ENCODE assay signal across 21 mouse cellular contexts in genomic region chr10:20421299-20421883, GRCm38 (mm10).
DNase-seq lines count a peak whose midpoint lies in the region; ATAC-seq and TF ChIP-seq lines count a peak whose summit lies in the region.
"Had no signal": no experiment of that assay in that cellular context is flagged by ENCODE, and none has a peak within 500 bp of the region (broad histone marks: within the 10 kb centered on the region; RNA-seq: fewer than 3 reads in every experiment).

No protein-coding gene starts in this region.

- H3K9ac ChIP-seq in hindbrain, postnatal 0 days (replicated peaks; ENCODE audit: low read length), result no peak overlapping the region
- H3K9ac ChIP-seq in hindbrain, embryonic 14.5 days, result no peak overlapping the region
- no peak overlapping the region for H3K9ac ChIP-seq in midbrain, embryonic 14.5 days (replicated peaks; ENCODE audit: low read length)
- no peak overlapping the region for H3K9ac ChIP-seq in midbrain, embryonic 13.5 days (replicated peaks)
- H3K9ac ChIP-seq: heart, embryonic 13.5 days; hindbrain, embryonic 13.5 days; intestine, embryonic 15.5 days; limb, embryonic 12.5 days; liver, embryonic 12.5 days had no signal

- H3K27me3 ChIP-seq in hindbrain, postnatal 0 days (ENCODE audit: insufficient read depth, low read length), result no peaks in the 10 kb centered on the region
- H3K27me3 ChIP-seq in hindbrain, embryonic 14.5 days (ENCODE audit: control insufficient read depth, insufficient read depth, low read length), result no peaks in the 10 kb centered on the region
- H3K27me3 ChIP-seq in midbrain, embryonic 14.5 days (ENCODE audit: control insufficient read depth, insufficient read depth, low read length), result no peaks in the 10 kb centered on the region
- H3K27me3 ChIP-seq in midbrain, embryonic 13.5 days, result no peaks in the 10 kb centered on the region
- H3K27me3 ChIP-seq: heart, embryonic 13.5 days; hindbrain, embryonic 13.5 days; intestine, embryonic 15.5 days; limb, embryonic 12.5 days; liver, embryonic 12.5 days had no signal

- 61% methylated on average over 10 of the region's 10 CpGs for WGBS in hindbrain, postnatal 0 days
- WGBS in hindbrain, embryonic 14.5 days, result 78% methylated on average over 10 of the region's 10 CpGs
- WGBS in midbrain, embryonic 14.5 days, result 74% methylated on average over 10 of the region's 10 CpGs
- 80% methylated on average over 10 of the region's 10 CpGs for WGBS in midbrain, embryonic 13.5 days

- H3K4me2 ChIP-seq in hindbrain, postnatal 0 days (ENCODE audit: low read depth, low read length), result no peak overlapping the region
- H3K4me2 ChIP-seq in hindbrain, embryonic 14.5 days (replicated peaks), result no peak overlapping the region
- H3K4me2 ChIP-seq in midbrain, embryonic 14.5 days (ENCODE audit: low read length), result no peak overlapping the region
- H3K4me2 ChIP-seq in midbrain, embryonic 13.5 days (replicated peaks), result no peak overlapping the region
- H3K4me2 ChIP-seq: heart, embryonic 13.5 days; hindbrain, embryonic 13.5 days; intestine, embryonic 15.5 days; limb, embryonic 12.5 days; liver, embryonic 12.5 days had no signal

- no peaks in the 10 kb centered on the region for H3K36me3 ChIP-seq in hindbrain, postnatal 0 days (ENCODE audit: insufficient read depth, low read length)
- no peaks in the 10 kb centered on the region for H3K36me3 ChIP-seq in hindbrain, embryonic 14.5 days (replicated peaks; ENCODE audit: control insufficient read depth, insufficient read depth)
- H3K36me3 ChIP-seq in midbrain, embryonic 14.5 days (ENCODE audit: control insufficient read depth, insufficient read depth, low read length), result no peaks in the 10 kb centered on the region
- no peaks in the 10 kb centered on the region for H3K36me3 ChIP-seq in midbrain, embryonic 13.5 days
- H3K36me3 ChIP-seq: forebrain, embryonic 10.5 days; hindbrain, embryonic 13.5 days; intestine, embryonic 15.5 days; limb, embryonic 12.5 days; liver, embryonic 12.5 days had no signal

- H3K27ac ChIP-seq in hindbrain, postnatal 0 days, result no peak overlapping the region
- H3K27ac ChIP-seq in hindbrain, embryonic 14.5 days, result no peak overlapping the region
- no peak overlapping the region for H3K27ac ChIP-seq in midbrain, embryonic 14.5 days (replicated peaks; ENCODE audit: low read depth, low read length)
- H3K27ac ChIP-seq in midbrain, embryonic 13.5 days, result no peak overlapping the region
- H3K27ac ChIP-seq: forebrain, embryonic 10.5 days; heart, embryonic 13.5 days; hindbrain, embryonic 13.5 days; intestine, embryonic 15.5 days; limb, embryonic 12.5 days; liver, embryonic 12.5 days; macrophage had no signal

- no peak overlapping the region for H3K4me3 ChIP-seq in hindbrain, postnatal 0 days (ENCODE audit: low read length)
- no peak overlapping the region for H3K4me3 ChIP-seq in hindbrain, embryonic 14.5 days (replicated peaks; ENCODE audit: low read length)
- H3K4me3 ChIP-seq in midbrain, embryonic 14.5 days (replicated peaks; ENCODE audit: low read depth, low read length), result no peak overlapping the region
- no peak overlapping the region for H3K4me3 ChIP-seq in midbrain, embryonic 13.5 days (replicated peaks)
- H3K4me3 ChIP-seq: forebrain, embryonic 10.5 days; heart, embryonic 13.5 days; hindbrain, embryonic 13.5 days; intestine, embryonic 15.5 days; limb, embryonic 12.5 days; liver, embryonic 12.5 days had no signal

- H3K4me1 ChIP-seq in hindbrain, postnatal 0 days (ENCODE audit: insufficient read depth, low read length), result no peaks in the 10 kb centered on the region
- no peaks in the 10 kb centered on the region for H3K4me1 ChIP-seq in hindbrain, embryonic 14.5 days (replicated peaks; ENCODE audit: control insufficient read depth, insufficient read depth, low read length)
- no peaks in the 10 kb centered on the region for H3K4me1 ChIP-seq in midbrain, embryonic 14.5 days (ENCODE audit: control insufficient read depth, insufficient read depth, low read length)
- H3K4me1 ChIP-seq in midbrain, embryonic 13.5 days (replicated peaks), result no peaks in the 10 kb centered on the region
- H3K4me1 ChIP-seq: forebrain, embryonic 10.5 days; hindbrain, embryonic 13.5 days; intestine, embryonic 15.5 days; liver, embryonic 12.5 days had no signal

- peak; percentile 83 for ATAC-seq in hindbrain, postnatal 0 days
- ATAC-seq in hindbrain, embryonic 14.5 days (ENCODE audit: low FRiP score), result no peak
- ATAC-seq in midbrain, embryonic 14.5 days (ENCODE audit: low FRiP score, low TSS enrichment), result no peak
- ATAC-seq in midbrain, embryonic 13.5 days, result no peak
- ATAC-seq: intestine, embryonic 15.5 days; liver, embryonic 12.5 days; Patski had no signal

- peak; percentile 87 to 88 for DNase-seq in cerebellum, postnatal 10 days
- DNase-seq in cerebellum, adult 8-10 months, result no peak
- DNase-seq in hindbrain, postnatal 0 days (ENCODE audit: low spot score), result peak; percentile 56
- no peak for DNase-seq in hindbrain, embryonic 14.5 days (ENCODE audit: low spot score)
- peak; percentile 51 for DNase-seq in midbrain, embryonic 14.5 days
- DNase-seq in right cerebral cortex, postnatal 25 days, result no peak
- DNase-seq in urinary bladder, postnatal 14 days (ENCODE audit: low spot score), result no peak
- DNase-seq: adrenal gland, postnatal 10 days; cerebellum, adult 11-12 months; kidney, adult 9 months; kidney, postnatal 36 days; thymus, postnatal 36 days had no signal

- no peak for TF ChIP-seq CTCF in hindbrain, postnatal 0 days (IDR thresholded peaks at IDR 0.05; ENCODE audit: low read depth)

- no peaks in the 10 kb centered on the region for H3K9me3 ChIP-seq in hindbrain, postnatal 0 days (ENCODE audit: low read length)
- H3K9me3 ChIP-seq in hindbrain, embryonic 14.5 days (ENCODE audit: control insufficient read depth, low read length), result no peaks in the 10 kb centered on the region
- no peaks in the 10 kb centered on the region for H3K9me3 ChIP-seq in midbrain, embryonic 14.5 days (ENCODE audit: control insufficient read depth, low read length)
- no peaks in the 10 kb centered on the region for H3K9me3 ChIP-seq in midbrain, embryonic 13.5 days
- H3K9me3 ChIP-seq: forebrain, embryonic 10.5 days; heart, embryonic 13.5 days; hindbrain, embryonic 13.5 days; intestine, embryonic 15.5 days; limb, embryonic 12.5 days; liver, embryonic 12.5 days had no signal

Comparison
In these comparisons a context has a peak if more than half of its experiments do, and no peak if none do; other contexts are left out.
1. DNase-seq: peak in cerebellum, postnatal 10 days (2 of 2), hindbrain, postnatal 0 days (single experiment) and midbrain, embryonic 14.5 days (single experiment); none in cerebellum, adult 8-10 months (single experiment), hindbrain, embryonic 14.5 days (single experiment), right cerebral cortex, postnatal 25 days (single experiment) and urinary bladder, postnatal 14 days (single experiment).